Mouse (Mus musculus): ENCODE results near the gene Tmcc1.

The Tmcc1 gene

DNA sequence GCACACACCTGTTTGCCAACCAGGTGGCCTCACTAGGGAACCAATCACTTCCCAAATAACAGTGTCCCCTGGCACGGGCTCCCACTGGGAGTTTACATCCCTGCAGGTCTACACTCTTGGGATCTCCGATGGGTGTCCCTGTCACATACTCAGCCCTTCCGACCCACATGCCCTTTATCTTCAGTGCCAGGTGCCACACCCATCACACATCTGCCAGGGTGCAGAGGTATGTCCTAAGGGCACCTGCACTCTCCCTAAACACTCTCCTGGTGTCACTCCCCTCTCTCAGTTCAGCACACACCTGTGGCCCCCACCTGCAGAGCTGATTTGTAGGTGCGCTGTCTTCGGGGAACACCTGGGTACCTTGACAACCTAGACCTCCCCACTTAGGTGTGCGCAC is 200.3 kb downstream of the Tmcc1 start:
- DNase-seq (ENCODE audit: low spot score), result no peak

DNA sequence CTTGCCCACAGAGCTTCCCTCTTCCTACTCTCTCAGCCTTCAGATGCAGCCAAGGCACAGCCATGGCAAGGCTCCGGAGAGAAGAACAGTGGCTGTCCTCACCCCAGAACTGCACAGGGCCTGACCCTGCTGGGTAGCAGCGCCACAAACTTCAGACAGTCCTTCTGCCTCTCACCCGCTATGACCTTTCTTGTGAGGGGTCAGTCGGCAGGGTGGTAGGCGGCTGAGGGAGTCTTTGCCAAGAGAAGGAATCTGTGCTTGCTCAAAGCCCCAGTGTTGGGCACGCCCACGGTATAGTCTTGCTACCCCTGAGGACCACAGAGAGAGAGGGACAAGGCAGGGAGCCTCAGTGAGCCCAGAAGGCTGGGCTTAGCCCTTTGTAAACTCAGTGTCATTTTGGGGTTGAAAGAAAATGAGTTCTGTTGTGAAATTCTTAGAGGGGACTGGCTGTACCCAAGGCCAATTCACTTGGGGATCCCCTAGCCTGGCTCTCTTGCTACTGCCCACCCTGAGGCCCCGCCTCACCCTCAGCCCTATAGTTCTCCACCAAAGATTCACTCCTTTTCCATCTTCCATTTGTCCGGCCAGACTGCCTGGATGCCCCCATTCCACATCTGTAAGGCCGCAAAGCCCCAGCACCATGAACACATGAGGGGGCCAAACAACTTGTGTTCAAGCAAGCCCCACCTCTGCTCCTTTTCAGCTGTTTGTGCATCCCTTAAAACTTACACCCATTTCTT is 201.2 kb downstream of the Tmcc1 start:
- DNase-seq (ENCODE audit: low spot score), result no peak

DNA sequence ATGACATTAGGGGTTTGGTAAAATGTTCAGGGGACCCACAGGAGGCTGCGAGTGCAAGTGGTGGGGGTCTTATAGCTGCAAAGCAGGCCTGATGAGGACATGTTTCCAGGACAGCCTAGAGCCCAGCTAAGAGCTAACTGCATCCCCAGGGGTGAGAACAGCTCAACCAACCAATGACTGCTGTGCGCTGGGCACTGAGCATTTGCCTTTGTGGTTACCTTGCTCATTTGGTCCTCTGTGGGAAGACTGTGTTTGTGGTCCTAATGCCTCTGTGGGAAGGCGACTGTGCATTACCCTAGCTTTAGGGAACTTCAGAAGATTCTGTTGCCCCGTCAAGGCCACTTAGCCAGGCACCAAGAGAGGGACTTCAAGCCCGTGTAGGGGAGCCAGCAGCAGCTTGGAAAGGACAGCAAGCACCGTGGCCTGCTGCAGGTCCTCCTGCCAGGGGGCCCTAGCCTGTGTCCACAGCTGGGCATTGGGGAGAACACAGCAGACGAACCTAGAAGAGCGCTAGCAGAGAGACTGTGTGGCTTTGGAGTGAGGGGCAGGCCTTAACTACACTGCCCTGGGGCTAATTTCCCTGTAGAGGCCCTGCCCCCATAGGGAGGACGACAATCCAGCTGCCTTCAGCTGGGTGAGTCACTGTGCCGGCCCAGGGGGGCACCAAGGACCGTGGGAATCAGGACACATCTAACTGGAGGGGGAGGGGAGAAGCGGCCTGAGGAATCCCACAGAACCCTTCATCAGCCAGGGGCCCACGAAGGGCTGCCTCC is 202.0 kb downstream of the Tmcc1 start:
- DNase-seq (ENCODE audit: low spot score), result no peak

DNA sequence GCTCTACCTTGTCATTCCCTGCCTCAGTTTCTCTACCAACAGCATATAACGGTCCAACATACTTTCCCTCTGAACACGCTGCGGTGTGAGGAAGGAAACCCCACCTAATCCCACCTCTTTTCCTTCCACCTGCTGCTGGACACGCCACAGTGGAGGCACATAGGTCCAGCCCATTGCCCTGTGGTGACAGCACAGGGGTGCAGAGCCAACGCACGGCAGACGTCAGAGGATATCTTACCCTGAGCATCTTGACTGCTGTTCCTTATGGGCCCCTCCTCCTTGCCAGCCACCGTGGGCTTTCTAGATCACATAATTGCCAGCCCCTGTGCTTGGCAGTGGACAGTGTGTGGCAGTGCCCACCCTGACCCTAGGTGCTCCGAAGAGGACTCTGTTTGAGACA is 202.8 kb downstream of the Tmcc1 start:
- DNase-seq (ENCODE audit: low spot score), result no peak

DNA sequence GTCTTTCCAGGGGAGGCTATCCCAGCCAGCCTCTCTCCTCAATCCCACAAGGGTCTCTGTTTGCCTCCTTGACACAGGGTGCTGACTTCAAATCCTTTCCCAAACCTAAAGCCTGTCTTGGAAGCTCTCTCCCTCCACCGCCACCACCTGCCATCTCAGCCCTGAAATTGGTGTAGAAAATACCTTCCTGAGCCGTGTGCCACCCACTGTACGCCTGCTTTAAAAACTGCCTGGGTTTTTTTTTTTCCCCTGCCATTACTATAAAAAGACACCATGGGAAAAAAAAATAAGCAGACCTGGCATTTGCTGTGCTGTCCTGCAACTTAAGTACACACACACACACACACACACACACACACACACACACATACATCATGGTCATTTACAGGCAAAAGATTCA is 203.2 kb downstream of the Tmcc1 start:
- DNase-seq (ENCODE audit: low spot score), result no peak

DNA sequence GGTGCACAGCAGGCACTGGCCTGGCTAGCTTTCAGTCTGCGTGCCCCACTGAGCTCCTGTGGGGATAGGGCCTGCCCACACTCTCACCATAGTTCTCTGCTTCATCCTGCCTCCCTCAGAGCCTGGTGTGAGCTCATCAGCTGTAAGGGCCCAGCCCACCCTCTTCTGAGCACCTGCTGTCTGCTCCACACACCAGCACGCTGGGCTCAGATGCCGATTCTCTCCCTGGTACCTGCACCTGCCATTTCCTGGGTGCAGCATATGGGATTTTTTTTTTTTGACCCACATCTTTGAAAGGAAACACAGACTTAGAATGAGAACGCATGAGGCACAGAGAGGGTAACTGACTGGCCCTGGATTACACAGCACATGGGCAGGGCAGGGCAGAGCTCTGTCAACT is 203.7 kb downstream of the Tmcc1 start:
- DNase-seq (ENCODE audit: low spot score), result no peak

DNA sequence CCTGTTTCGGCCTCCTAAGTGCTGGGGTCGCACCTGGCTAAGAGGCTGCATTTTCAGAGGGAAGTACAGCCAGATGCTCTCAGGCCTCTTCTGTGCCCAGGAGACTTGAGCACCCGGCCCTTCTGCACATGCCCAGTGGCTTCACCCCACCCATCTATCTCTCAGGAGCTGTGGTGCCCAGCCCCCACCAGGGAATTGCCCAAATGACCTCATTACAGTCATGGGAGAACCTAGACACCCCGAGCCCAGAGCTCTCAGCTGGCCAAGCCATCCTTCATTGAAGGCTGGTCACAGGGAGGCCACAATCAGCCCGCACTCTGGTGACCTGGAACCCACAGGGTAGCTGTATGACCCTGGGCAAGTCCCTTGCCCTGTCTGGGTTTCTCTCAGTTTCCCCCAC is 204.3 kb downstream of the Tmcc1 start:
- no peak for DNase-seq (ENCODE audit: low spot score)

DNA sequence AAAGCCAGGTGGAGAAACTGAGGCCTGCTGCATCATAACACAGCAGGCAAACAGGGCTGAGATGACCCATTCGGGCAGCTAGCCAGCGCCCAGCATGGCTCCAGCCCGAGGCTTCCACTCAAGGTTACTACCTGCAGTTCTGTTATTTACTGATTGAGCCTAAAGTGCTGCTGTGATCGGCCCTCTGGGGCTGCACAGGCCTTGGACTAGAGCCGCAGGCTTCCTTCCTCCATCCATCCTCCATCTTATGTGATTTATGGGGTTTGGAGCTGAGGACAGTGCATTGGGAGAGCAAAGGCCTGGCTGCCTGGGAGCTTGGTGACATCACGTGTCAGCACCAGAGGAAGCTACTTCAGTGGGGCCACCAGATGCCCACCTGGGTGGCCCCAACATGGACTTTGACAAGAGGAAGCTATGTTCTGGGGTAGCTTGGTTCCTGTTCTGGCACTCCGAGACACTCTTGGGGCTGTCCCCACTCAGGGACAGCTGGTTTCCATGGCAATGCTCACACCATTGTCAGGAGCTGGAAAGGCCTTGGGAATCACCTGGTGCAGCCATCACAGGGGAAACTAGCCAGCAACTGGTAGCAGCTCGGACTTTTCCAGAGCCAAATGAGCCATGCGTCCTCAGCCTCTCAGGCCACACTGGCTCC is 206.1 kb downstream of the Tmcc1 start:
- no peak for DNase-seq (ENCODE audit: low spot score)

DNA sequence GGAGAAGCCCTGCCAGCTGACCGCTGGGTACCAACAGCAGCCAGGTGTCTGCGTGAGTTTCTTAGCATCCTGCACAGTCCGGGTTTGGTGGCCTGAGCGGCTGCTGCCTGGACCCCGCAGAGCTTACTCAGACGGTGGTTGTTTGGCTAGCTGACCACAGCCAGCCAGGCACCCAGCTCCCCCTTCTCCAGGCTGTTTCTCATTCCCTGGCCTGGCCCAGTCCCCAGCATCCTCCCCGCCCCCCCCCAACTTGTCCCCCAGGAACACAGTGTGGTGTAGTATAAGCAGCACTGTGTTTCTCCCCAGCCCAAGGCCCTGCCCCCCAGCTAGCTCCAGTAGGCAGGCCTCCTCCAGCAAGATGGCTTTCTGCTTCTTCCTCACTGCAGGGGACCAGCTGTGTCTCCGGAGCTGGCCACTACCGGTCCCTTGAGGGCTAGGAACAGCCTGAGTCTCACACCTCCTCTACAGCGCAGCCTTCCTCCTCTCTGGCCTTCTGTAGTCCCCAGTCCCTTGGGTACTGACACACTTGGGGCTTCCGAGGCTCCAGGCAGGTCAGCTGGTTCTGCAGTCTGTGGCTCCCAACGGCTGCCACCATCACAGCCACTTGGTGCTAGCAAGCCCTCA is 206.7 kb downstream of the Tmcc1 start:
- no peak for DNase-seq (ENCODE audit: low spot score)

DNA sequence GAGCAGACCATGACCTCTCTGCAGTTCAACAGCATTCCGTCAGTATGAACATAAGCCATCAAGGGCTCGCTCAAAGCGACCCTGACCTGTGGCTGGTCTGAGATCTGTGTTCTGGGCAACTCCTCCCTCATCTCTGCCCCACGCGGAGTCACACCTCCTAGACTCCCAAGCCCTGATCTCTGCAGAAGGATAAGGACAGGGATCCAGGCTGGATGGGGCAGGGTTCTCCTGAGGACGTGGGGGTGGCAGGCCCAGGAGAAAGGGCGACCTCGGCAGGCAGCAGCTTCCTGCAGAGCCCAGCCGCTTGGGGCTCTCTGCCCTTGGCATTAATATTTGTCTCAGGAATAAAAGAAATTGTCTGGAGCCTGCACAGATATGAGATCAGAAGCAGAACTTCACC is 207.7 kb downstream of the Tmcc1 start:
- no peak for DNase-seq (ENCODE audit: low spot score)

DNA sequence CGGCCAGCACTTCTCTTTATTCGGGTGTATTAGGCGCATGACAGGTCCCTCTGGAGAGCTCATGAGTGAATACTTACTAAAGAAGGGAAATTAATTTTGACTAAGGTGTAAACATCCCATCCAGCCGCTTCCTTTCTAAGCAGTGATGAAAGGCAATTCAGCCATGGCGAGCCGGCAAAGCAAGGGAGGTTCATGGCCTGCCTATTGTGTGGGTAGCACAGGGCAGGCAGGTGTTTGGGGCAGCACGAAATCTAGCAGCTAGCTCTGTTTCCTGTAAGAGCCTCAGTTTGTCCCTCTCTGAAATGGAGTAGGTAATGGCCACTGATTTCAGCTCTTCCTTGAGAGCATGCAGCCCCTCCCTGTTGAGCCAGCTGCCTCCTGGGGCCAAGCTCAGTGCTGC is 208.7 kb downstream of the Tmcc1 start:
- DNase-seq (ENCODE audit: low spot score), result no peak

DNA sequence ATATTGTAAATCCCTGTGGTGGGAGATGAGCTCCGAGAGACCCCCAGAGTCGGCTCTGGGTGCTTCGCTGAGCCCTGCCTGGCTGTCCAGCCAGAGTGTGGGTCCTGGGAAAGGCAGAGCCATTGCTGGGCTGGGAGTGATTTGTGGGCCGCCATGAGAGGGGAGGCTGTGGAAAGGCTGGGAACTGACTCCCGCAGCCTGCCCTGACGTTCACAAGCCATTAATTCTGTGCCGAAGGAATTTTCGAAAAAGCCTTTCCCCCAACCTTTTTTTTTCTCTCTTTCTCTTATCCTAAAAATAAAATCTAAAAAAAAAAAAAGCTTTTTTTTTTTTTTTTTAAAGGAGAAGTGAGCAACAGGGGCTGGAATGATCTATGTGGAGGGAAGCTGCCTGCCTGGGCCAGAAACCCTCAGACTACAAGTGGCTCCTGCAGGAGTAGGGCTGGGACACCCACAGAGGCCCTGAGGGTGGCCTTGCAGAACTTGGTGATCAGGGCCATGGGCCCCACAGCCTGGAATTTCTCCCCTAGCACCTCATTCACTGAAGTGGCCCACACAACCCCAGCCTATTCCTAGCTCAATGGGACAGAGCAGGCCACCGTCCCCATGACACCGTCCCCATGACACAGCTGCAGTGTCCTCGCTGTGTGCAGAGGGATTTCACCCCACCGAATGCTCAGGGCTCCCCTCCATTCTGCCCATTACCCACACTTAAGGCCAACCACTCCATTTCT is 209.8 kb downstream of the Tmcc1 start:
- DNase-seq (ENCODE audit: low spot score), result no peak

DNA sequence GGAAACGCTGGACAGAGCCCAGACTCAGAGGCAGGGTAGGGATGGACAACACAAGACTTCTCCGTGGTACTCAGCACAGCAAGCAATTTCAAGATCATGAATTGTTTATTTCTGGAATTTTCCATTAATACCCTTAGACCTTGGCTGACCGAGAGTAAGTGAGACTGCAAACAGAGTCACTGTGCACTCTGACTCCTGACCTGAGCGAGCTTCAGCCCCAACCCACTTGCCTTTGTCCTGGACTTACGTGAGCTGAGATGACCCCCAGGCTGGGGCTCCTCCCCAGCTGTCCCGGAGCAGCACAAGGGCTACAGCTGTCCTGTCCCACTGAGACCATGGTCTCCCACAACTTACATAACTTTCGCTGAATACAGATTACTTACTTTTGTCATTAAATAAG is 210.4 kb downstream of the Tmcc1 start:
- no peak for DNase-seq (ENCODE audit: low spot score)

DNA sequence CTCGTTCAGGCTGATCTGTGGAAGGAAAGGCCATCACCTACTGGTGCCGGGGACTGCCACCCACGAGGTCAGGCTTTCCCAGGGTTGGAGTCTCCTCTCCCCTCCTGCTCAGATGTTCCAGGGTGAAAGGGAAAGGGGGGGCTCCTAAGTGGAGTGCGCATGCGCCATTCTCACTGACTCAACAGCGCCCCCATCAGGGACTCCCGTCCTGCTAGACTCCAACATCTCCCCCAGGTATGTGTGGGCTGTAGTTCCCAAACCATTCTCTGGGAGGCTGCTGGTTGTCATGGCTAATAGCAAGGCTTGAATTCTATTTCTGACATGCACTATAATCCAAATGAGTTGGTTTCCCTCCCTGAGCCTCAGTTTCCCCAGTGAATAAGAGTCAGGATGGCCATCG is 214.7 kb downstream of the Tmcc1 start:
- no peak for DNase-seq (ENCODE audit: low spot score)

DNA sequence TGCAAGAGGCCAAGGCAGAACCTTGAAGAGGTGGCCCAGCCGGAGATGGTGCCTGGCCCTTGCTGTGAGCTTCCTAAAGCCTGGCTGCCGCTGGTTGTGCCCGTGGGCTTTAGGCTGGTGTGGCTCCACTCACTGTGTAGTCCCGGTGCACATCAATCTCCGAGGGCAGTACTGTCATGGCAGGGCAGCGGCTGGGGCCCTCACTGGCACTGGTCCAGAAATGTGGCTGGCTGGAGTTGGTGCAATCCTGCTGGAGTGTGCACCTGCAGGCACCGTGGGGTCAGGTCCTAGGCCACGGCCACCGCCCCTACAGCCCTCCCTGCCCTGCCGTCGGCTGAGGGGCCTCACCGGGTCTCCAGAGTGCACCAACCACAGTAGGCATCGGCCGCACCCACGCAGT is 215.5 kb downstream of the Tmcc1 start:
- no peak for DNase-seq (ENCODE audit: low spot score)

DNA sequence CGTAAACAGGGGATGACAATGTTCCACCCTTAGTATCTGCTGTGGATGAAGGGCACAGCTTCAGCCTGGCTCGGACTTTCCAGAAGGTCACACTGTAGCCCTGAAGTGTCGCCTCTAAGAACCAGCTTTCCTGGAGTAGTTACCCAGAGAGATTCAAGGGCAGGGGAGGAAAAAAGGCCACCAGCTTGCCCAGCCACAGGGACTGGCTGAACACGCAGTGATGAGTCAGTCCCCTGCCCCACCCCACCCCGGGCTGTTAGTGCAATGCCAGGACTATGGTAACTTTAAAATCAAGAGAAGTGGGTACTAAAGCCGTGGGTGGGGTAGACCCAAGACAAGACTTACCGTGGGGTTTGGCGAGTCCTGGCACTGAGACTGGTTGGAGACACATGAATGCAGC is 217.7 kb downstream of the Tmcc1 start:
- DNase-seq (ENCODE audit: low spot score), result no peak

DNA sequence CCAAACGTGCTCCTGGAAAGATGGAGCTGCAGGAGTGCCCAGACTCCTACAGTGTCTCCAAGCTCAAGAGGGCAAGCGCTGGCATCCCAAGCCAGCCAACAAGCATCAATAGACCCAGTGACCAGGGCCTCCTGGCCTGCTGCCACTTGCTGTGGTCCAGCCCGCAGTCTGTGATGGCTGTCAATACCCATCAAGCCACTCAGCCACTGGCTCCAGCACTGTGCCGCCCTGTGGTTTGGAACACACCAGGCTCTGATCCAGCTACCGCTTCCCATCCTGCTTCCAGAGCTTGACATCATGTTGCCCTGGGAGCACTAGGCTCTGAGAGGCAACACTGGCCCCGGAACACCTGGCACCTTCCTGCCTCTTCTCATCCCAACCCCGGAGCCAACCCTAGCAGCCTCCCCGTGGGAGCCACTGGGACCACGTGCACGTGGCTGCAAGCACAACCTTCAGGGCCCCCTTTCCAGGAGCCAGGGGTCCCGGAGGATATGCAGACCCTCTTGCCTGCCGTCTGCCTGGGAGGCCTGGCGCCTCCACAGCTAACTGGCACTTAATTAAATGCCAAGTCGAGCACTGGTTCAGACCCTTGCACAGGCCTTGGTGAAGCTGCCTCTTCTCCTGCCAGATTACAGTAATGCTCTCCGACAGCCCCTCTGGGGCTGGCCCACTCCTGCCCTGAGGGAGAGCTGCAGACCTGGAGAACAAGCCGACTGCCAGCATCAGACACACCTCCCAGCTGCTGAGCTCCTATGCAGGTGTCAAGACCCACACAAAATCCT is 219.2 kb downstream of the Tmcc1 start:
- no peak for DNase-seq (ENCODE audit: low spot score)

DNA sequence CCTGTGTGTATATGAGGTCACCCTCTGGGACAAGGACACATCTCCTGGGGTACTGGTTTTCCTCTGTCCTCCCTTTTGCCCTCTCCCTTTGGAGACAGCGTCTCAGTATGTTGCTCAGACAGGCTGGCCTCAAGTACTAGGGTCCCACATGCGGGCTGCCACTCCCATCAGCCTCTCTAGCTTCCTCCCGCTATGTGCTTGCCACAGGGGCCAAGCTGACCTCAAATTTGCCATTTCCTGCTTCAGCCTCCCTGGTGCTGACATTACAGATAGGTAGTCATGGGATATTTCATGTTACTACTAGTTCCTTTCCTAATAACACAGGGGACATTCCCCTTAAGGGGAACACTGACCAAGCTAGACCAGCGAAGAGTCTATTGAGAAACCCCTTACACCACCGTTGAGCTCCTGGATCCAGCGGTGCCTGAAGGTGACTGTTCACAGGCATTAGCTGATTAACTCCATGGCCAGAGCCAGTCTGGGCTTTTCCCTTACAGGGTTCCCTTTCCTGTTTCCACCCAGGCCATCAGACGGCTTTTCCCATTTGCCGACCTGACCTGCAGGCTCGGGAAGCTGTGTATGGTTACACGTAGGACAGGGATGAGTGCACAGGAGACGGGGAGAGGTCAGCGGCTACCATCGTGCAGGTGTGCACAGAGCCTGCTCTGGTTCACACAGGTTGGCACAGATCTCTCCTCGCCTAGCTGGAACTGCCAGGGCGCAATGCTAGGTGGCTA is 220.0 kb downstream of the Tmcc1 start:
- no peak for DNase-seq (ENCODE audit: low spot score)

DNA sequence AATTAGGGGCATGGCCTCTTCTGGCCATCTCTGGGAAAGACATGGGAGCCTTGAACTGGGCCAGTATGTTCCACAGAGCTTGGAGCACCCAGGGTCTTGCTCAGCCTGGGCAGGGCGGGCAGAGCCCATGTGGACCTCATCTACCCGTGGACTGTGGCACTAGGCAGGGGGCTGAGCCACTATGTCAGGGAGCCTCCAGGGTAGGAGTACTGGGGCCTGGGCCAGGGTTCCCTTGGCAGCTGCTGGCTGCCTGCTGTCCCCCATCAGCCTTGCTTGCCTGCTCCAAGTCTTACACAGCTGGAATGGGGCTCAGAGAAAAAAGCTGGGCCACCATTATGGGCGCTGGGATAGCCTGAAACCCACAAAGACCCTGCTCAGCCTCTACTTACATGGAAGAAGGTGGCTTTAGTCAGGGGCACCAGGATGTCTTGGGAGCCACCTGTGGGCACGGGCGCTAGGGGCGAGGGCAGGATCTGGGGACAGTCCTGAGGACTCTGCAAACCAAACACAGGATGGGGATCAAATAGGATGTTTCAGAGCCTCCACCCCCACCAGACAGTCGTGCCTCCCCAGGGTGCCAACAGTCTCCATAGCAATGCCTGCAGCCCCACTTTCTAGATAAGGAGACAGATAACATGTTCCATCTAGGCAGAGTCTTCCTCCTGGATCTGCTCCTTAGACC is 221.1 kb downstream of the Tmcc1 start:
- no peak for DNase-seq (ENCODE audit: low spot score)

Data from testis, postnatal 14 days (tissue).